Mouse (Mus musculus): ENCODE data around the gene Lrrc1. TPM values are rescaled to one million over a fixed set of nuclear protein-coding genes. Genes with fewer than 3 reads are reported as not detected.

The Lrrc1 gene
- polyA plus RNA-seq, 1 experiment from 2014 or later, result 5.0 TPM

- H3K27me3 ChIP-seq (replicated peaks; ENCODE audit: control insufficient read depth, insufficient read depth, low read length), result no peaks in the 10 kb centered on the region
- 100% methylated on average over 2 of the region's 2 CpGs for WGBS
- no peaks in the 10 kb centered on the region for H3K36me3 ChIP-seq (ENCODE audit: control insufficient read depth, insufficient read depth, low read length)
- no peak overlapping the region for H3K9ac ChIP-seq (ENCODE audit: low read depth, low read length)
- H3K4me2 ChIP-seq (ENCODE audit: low read length), result no peak overlapping the region
- H3K9me3 ChIP-seq (ENCODE audit: control insufficient read depth, low read length), result no peaks in the 10 kb centered on the region
- no peak for ATAC-seq
- H3K4me1 ChIP-seq (ENCODE audit: control insufficient read depth, insufficient read depth, low read depth, low read length), result no peaks in the 10 kb centered on the region
- no peak overlapping the region for H3K4me3 ChIP-seq (ENCODE audit: low read length)
- no peak overlapping the region for H3K27ac ChIP-seq (ENCODE audit: low read depth, low read length)
Observed at GRCm38 (mm10) chr9:77418800-77419199, 125.9 kb downstream of the Lrrc1 start.

GRCm38 (mm10) chr9:77416486-77416885 lies 128.2 kb downstream of the Lrrc1 start:
- no peak for ATAC-seq
- WGBS, result 94% methylated on average over 4 of the region's 4 CpGs
- Histone ChIP-seq H3K9ac (ENCODE audit: low read depth, low read length) (no peak overlapping the region), H3K4me2 (ENCODE audit: low read length) (no peak overlapping the region), H3K27me3 (replicated peaks; ENCODE audit: control insufficient read depth, insufficient read depth, low read length) (no peaks in the 10 kb centered on the region), H3K4me1 (ENCODE audit: control insufficient read depth, insufficient read depth, low read depth, low read length) (no peaks in the 10 kb centered on the region; the same call in 1 of the 2 replicates), H3K9me3 (ENCODE audit: control insufficient read depth, low read length) (no peaks in the 10 kb centered on the region), H3K4me3 (ENCODE audit: low read length) (no peak overlapping the region), H3K27ac (ENCODE audit: low read depth, low read length) (no peak overlapping the region), H3K36me3 (ENCODE audit: control insufficient read depth, insufficient read depth, low read length) (no peaks in the 10 kb centered on the region)

- H3K4me1 ChIP-seq (ENCODE audit: control insufficient read depth, insufficient read depth, low read depth, low read length), result no peaks in the 10 kb centered on the region; the same call in 1 of the 2 replicates
- no peaks in the 10 kb centered on the region for H3K36me3 ChIP-seq (ENCODE audit: control insufficient read depth, insufficient read depth, low read length)
- no peaks in the 10 kb centered on the region for H3K27me3 ChIP-seq (replicated peaks; ENCODE audit: control insufficient read depth, insufficient read depth, low read length)
- H3K27ac ChIP-seq (ENCODE audit: low read depth, low read length), result no peak overlapping the region
- WGBS, result 93% methylated on average over 7 of the region's 7 CpGs
- no peak for ATAC-seq
- H3K9ac ChIP-seq (ENCODE audit: low read depth, low read length), result no peak overlapping the region
- H3K4me3 ChIP-seq (ENCODE audit: low read length), result no peak overlapping the region
- H3K4me2 ChIP-seq (ENCODE audit: low read length), result no peak overlapping the region
- no peaks in the 10 kb centered on the region for H3K9me3 ChIP-seq (ENCODE audit: control insufficient read depth, low read length)
Observed at GRCm38 (mm10) chr9:77416002-77416401, 128.7 kb downstream of the Lrrc1 start.

GRCm38 (mm10) chr9:77411830-77412425 lies 132.7 kb downstream of the Lrrc1 start:
- no peaks in the 10 kb centered on the region; the same call in 1 of the 2 replicates for H3K4me1 ChIP-seq (ENCODE audit: control insufficient read depth, insufficient read depth, low read depth, low read length)
- ATAC-seq, result no peak
- no peak overlapping the region for H3K9ac ChIP-seq (ENCODE audit: low read depth, low read length)
- H3K27ac ChIP-seq (ENCODE audit: low read depth, low read length), result no peak overlapping the region
- H3K27me3 ChIP-seq (replicated peaks; ENCODE audit: control insufficient read depth, insufficient read depth, low read length), result no peaks in the 10 kb centered on the region
- no peak overlapping the region for H3K4me2 ChIP-seq (ENCODE audit: low read length)
- no peak overlapping the region for H3K4me3 ChIP-seq (ENCODE audit: low read length)
- H3K36me3 ChIP-seq (ENCODE audit: control insufficient read depth, insufficient read depth, low read length), result no peaks in the 10 kb centered on the region
- H3K9me3 ChIP-seq (ENCODE audit: control insufficient read depth, low read length), result no peaks in the 10 kb centered on the region
- 75% methylated on average over 3 of the region's 3 CpGs for WGBS

GRCm38 (mm10) chr9:77410968-77411367 lies 133.7 kb downstream of the Lrrc1 start:
- no peaks in the 10 kb centered on the region for H3K9me3 ChIP-seq (ENCODE audit: control insufficient read depth, low read length)
- no peaks in the 10 kb centered on the region; the same call in 1 of the 2 replicates for H3K4me1 ChIP-seq (ENCODE audit: control insufficient read depth, insufficient read depth, low read depth, low read length)
- no peak overlapping the region for H3K4me3 ChIP-seq (ENCODE audit: low read length)
- H3K4me2 ChIP-seq (ENCODE audit: low read length), result no peak overlapping the region
- no peak overlapping the region for H3K9ac ChIP-seq (ENCODE audit: low read depth, low read length)
- no peaks in the 10 kb centered on the region for H3K27me3 ChIP-seq (replicated peaks; ENCODE audit: control insufficient read depth, insufficient read depth, low read length)
- ATAC-seq, result no peak
- no peaks in the 10 kb centered on the region for H3K36me3 ChIP-seq (ENCODE audit: control insufficient read depth, insufficient read depth, low read length)
- no peak overlapping the region for H3K27ac ChIP-seq (ENCODE audit: low read depth, low read length)
- WGBS, result 77% methylated on average over 4 of the region's 4 CpGs

GRCm38 (mm10) chr9:77410524-77410923 lies 134.1 kb downstream of the Lrrc1 start:
- no peak overlapping the region for H3K9ac ChIP-seq (ENCODE audit: low read depth, low read length)
- H3K27ac ChIP-seq (ENCODE audit: low read depth, low read length), result no peak overlapping the region
- 89% methylated on average over 7 of the region's 7 CpGs for whole genome bisulfite sequencing
- no peaks in the 10 kb centered on the region for H3K27me3 ChIP-seq (replicated peaks; ENCODE audit: control insufficient read depth, insufficient read depth, low read length)
- no peaks in the 10 kb centered on the region; the same call in 1 of the 2 replicates for H3K4me1 ChIP-seq (ENCODE audit: control insufficient read depth, insufficient read depth, low read depth, low read length)
- no peak overlapping the region for H3K4me2 ChIP-seq (ENCODE audit: low read length)
- H3K36me3 ChIP-seq (ENCODE audit: control insufficient read depth, insufficient read depth, low read length), result no peaks in the 10 kb centered on the region
- H3K4me3 ChIP-seq (ENCODE audit: low read length), result no peak overlapping the region
- no peak for ATAC-seq
- no peaks in the 10 kb centered on the region for H3K9me3 ChIP-seq (ENCODE audit: control insufficient read depth, low read length)

- no peak overlapping the region for H3K4me3 ChIP-seq (ENCODE audit: low read length)
- no peaks in the 10 kb centered on the region for H3K36me3 ChIP-seq (ENCODE audit: control insufficient read depth, insufficient read depth, low read length)
- ATAC-seq, result no peak
- no peak overlapping the region for H3K9ac ChIP-seq (ENCODE audit: low read depth, low read length)
- WGBS, result 45% methylated on average over 6 of the region's 6 CpGs
- H3K4me1 ChIP-seq (ENCODE audit: control insufficient read depth, insufficient read depth, low read depth, low read length), result no peaks in the 10 kb centered on the region; the same call in 1 of the 2 replicates
- H3K9me3 ChIP-seq (ENCODE audit: control insufficient read depth, low read length), result no peaks in the 10 kb centered on the region
- no peaks in the 10 kb centered on the region for H3K27me3 ChIP-seq (replicated peaks; ENCODE audit: control insufficient read depth, insufficient read depth, low read length)
- no peak overlapping the region for H3K4me2 ChIP-seq (ENCODE audit: low read length)
- H3K27ac ChIP-seq (ENCODE audit: low read depth, low read length), result no peak overlapping the region
Observed at GRCm38 (mm10) chr9:77408053-77408603, 136.5 kb downstream of the Lrrc1 start.

GRCm38 (mm10) chr9:77406906-77407305 lies 137.8 kb downstream of the Lrrc1 start:
- Histone ChIP-seq H3K27ac (ENCODE audit: low read depth, low read length) (no peak overlapping the region), H3K4me3 (ENCODE audit: low read length) (no peak overlapping the region), H3K4me2 (ENCODE audit: low read length) (no peak overlapping the region), H3K9ac (ENCODE audit: low read depth, low read length) (no peak overlapping the region), H3K36me3 (ENCODE audit: control insufficient read depth, insufficient read depth, low read length) (no peaks in the 10 kb centered on the region), H3K4me1 (ENCODE audit: control insufficient read depth, insufficient read depth, low read depth, low read length) (no peaks in the 10 kb centered on the region; the same call in 1 of the 2 replicates), H3K27me3 (replicated peaks; ENCODE audit: control insufficient read depth, insufficient read depth, low read length) (no peaks in the 10 kb centered on the region), H3K9me3 (ENCODE audit: control insufficient read depth, low read length) (no peaks in the 10 kb centered on the region)
- 67% methylated on average over 7 of the region's 7 CpGs for WGBS
- no peak for ATAC-seq

- ATAC-seq, result no peak
- Histone ChIP-seq H3K9me3 (ENCODE audit: control insufficient read depth, low read length) (no peaks in the 10 kb centered on the region), H3K4me3 (ENCODE audit: low read length) (no peak overlapping the region), H3K9ac (ENCODE audit: low read depth, low read length) (no peak overlapping the region), H3K4me2 (ENCODE audit: low read length) (no peak overlapping the region), H3K27ac (ENCODE audit: low read depth, low read length) (no peak overlapping the region), H3K27me3 (replicated peaks; ENCODE audit: control insufficient read depth, insufficient read depth, low read length) (no peaks in the 10 kb centered on the region), H3K36me3 (ENCODE audit: control insufficient read depth, insufficient read depth, low read length) (no peaks in the 10 kb centered on the region), H3K4me1 (ENCODE audit: control insufficient read depth, insufficient read depth, low read depth, low read length) (no peaks in the 10 kb centered on the region)
- 88% methylated on average over 4 of the region's 4 CpGs for WGBS
Observed at GRCm38 (mm10) chr9:77404458-77404857, 140.2 kb downstream of the Lrrc1 start.
